Mouse (Mus musculus) lung, embryonic 16.5 days (tissue): ENCODE data around the gene Ppm1m. TPM values are rescaled to one million over a fixed set of nuclear protein-coding genes. Genes with fewer than 3 reads are reported as not detected.

Experiments used
- ATAC-seq: fragments of 200-750 bp; cut with Nextera tagmentation; 2 replicates; pipeline ENCODE4 v1.8.0; 2017; ENCODE audit warnings: low read depth, mild to moderate bottlenecking, moderate library complexity
- H3K27ac ChIP-seq: fragments of 300-500 bp; sonication (generic); 2 replicates; pipeline ENCODE4 v1.5.1; 2014; ENCODE audit warnings: mild to moderate bottlenecking, control low read depth, low read length
- H3K27me3 ChIP-seq: fragments of 300-500 bp; sonication (generic); 2 replicates; pipeline ENCODE4 v1.6.1; 2014; ENCODE audit warnings: low read depth, low read length, mixed read lengths; ENCODE audit not compliant: control insufficient read depth, insufficient read depth
- H3K36me3 ChIP-seq: fragments of 300-500 bp; sonication (generic); 2 replicates; pipeline ENCODE4 v1.6.1; 2014; ENCODE audit warnings: low read length; ENCODE audit not compliant: control insufficient read depth, insufficient read depth
- H3K4me1 ChIP-seq: fragments of 300-500 bp; sonication (generic); replicated peaks from 2 replicates; pipeline ENCODE4 v1.6.1; 2014; ENCODE audit warnings: low read length, mixed read lengths; ENCODE audit not compliant: control insufficient read depth, insufficient read depth
- H3K4me2 ChIP-seq: fragments of 300-500 bp; sonication (generic); 2 replicates; pipeline ENCODE4 v1.6.1; 2014; ENCODE audit warnings: low read depth, low read length, control low read depth
- H3K4me3 ChIP-seq: fragments of 300-500 bp; sonication (generic); 2 replicates; pipeline ENCODE4 v1.5.1; 2014; ENCODE audit warnings: mild to moderate bottlenecking, low read length, control low read depth
- H3K9ac ChIP-seq: fragments of 300-500 bp; sonication (generic); 2 replicates; pipeline ENCODE4 v1.6.1; 2014; ENCODE audit warnings: low read length, control low read depth
- H3K9me3 ChIP-seq: fragments of 300-500 bp; sonication (generic); 2 replicates; pipeline ENCODE4 v1.6.1; 2016; ENCODE audit warnings: low read length; ENCODE audit not compliant: control insufficient read depth
- WGBS: fragments of 180-500 bp; shearing (Covaris S2); extraction: QIAGEN DNeasy Blood & Tissue Kit; methylation state at CpG from one replicate; pipeline ENCODE4 v1.1.7; 2014; 5-methylcytosine and 5-hydroxymethylcytosine counted together
- polyA plus RNA-seq: library from polyadenylated mRNA; unstranded; fragments of >200 nt; fragmentation: Nextera tagmentation; extraction: Ambion mirVana; gene quantifications from 2 replicates; pipeline ENCODE4 v1.2.1, GENCODE M21; 2015

Ppm1m gene
- polyA plus RNA-seq, 1 experiment from 2014 or later: 53.1 TPM

GRCm38 (mm10) chr9:106209954-106210353 lies 10.4 kb upstream of the Ppm1m start:
- no peaks in the 10 kb centered on the region for H3K9me3 ChIP-seq
- no peaks in the 10 kb centered on the region for H3K27me3 ChIP-seq
- no peak for ATAC-seq
- H3K4me2 ChIP-seq: no peak overlapping the region
- 70% methylated on average over 4 of the region's 4 CpGs for WGBS
- H3K4me3 ChIP-seq: no peak overlapping the region
- peaks cover 19% of the 10 kb centered on the region for H3K4me1 ChIP-seq
- H3K9ac ChIP-seq: no peak overlapping the region
- no peak overlapping the region for H3K27ac ChIP-seq
- peaks cover 18% of the 10 kb centered on the region for H3K36me3 ChIP-seq

GRCm38 (mm10) chr9:106208181-106208580 lies 8.6 kb upstream of the Ppm1m start:
- ATAC-seq: no peak
- peaks cover 3% of the 10 kb centered on the region for H3K36me3 ChIP-seq
- 77% methylated on average over 5 of the region's 5 CpGs for WGBS
- no peaks in the 10 kb centered on the region for H3K27me3 ChIP-seq
- peak overlapping the region; percentile 28; the same call in 1 of the 2 replicates for H3K27ac ChIP-seq
- no peak overlapping the region for H3K4me2 ChIP-seq
- H3K9ac ChIP-seq: no peak overlapping the region
- H3K4me3 ChIP-seq: no peak overlapping the region
- H3K9me3 ChIP-seq: no peaks in the 10 kb centered on the region
- peaks cover 29% of the 10 kb centered on the region for H3K4me1 ChIP-seq

DNA sequence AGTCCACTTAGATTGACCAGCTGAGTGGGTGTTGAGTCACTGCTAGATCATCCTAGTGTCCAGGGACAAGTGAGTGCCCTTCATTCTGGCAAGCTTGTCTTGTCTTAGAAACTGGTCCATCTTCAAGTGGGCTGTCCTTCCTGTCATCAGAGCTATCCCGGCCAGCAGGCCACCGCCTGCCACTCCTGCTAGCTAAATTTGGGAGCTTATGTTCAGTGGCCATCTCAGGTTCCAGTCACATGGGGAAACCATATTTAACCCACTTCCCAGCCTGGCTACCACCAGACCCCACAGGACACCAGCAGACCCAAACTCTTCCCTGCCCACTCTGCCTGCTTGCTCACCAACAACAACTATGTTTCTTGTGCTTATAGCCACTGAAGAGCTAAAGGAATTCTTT lies 7.0 kb upstream of the Ppm1m start:
- no peak overlapping the region for H3K4me3 ChIP-seq
- no peaks in the 10 kb centered on the region for H3K36me3 ChIP-seq
- no peak overlapping the region for H3K9ac ChIP-seq
- no peaks in the 10 kb centered on the region for H3K9me3 ChIP-seq
- no peak overlapping the region for H3K27ac ChIP-seq
- H3K4me1 ChIP-seq: peaks cover 27% of the 10 kb centered on the region
- ATAC-seq: no peak
- no peaks in the 10 kb centered on the region for H3K27me3 ChIP-seq
- no peak overlapping the region for H3K4me2 ChIP-seq
- WGBS: 64% methylated on average over 2 of the region's 2 CpGs

- Histone ChIP-seq H3K27ac (no peak overlapping the region), H3K9ac (no peak overlapping the region), H3K27me3 (no peaks in the 10 kb centered on the region), H3K4me1 (peaks cover 20% of the 10 kb centered on the region), H3K4me3 (no peak overlapping the region), H3K4me2 (no peak overlapping the region), H3K9me3 (no peaks in the 10 kb centered on the region), H3K36me3 (no peaks in the 10 kb centered on the region)
- no peak for ATAC-seq
- WGBS: 68% methylated on average over 7 of the region's 7 CpGs
Measured at GRCm38 (mm10) chr9:106205713-106206290, 6.3 kb upstream of the Ppm1m start.

- peaks cover 27% of the 10 kb centered on the region for H3K4me1 ChIP-seq
- H3K27me3 ChIP-seq: no peaks in the 10 kb centered on the region
- no peak overlapping the region; the same call in 1 of the 2 replicates for H3K9ac ChIP-seq
- peak overlapping the region; percentile 66 for H3K4me2 ChIP-seq
- 49% methylated on average over 7 of the region's 7 CpGs for WGBS
- no peaks in the 10 kb centered on the region for H3K36me3 ChIP-seq
- H3K9me3 ChIP-seq: no peaks in the 10 kb centered on the region
- no peak for ATAC-seq
- H3K27ac ChIP-seq: no peak overlapping the region
- peak overlapping the region; percentile 0; the same call in 1 of the 2 replicates for H3K4me3 ChIP-seq
Measured at GRCm38 (mm10) chr9:106203990-106204851, 4.7 kb upstream of the Ppm1m start.

DNA sequence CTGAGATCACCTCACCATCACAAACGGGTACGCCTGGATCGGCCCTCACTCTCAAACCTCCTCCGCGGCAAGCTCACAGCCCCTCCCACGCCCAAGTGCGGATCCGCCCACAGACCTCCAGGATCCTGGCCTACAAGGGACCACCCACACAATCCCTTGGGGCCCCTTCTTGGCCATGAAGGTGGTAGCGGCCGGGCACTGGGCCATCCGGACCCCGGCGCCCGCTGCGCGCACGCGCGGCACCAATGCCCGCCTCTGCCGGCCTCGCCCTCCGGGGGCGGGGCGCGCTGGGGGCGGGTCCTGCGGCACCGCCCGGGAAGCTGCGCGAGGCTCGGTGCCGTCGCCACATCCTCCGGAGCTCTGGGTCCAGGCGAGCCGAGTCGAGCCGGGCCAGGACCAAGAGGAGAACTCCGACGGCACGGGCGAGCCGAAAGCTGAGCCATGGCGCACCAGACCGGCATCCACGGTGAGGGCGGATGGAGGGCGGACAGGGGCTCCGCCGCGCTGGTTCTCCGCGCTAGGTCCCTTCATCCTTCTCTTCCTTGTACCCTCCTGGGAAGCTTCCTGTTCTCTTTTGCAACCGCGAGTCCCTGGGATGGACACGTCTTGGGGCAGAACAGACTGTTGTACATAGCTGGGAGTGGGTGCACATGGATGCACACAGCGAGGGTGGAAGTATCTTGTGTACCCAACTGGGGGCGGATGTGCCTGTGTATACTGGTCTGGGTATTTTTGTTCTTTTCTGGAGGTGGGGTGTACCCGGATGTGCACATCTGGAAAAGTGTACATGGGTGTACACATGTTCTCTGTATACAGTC lies 3.5 kb upstream of the Ppm1m start, which contains the start of gene Twf2:
Gene Twf2 (plus strand): TSS at position 290 of the 818 bp plus-strand sequence.
- peak within 1 kb of the TSS; percentile 87 for H3K9ac ChIP-seq
- H3K27ac ChIP-seq: peak within 1 kb of the TSS; percentile 71
- peaks cover 32% of the 10 kb centered on the region for H3K4me1 ChIP-seq
- H3K4me2 ChIP-seq: peak within 1 kb of the TSS; percentile 66
- no peaks in the 10 kb centered on the region for H3K36me3 ChIP-seq
- H3K4me3 ChIP-seq: peak within 1 kb of the TSS; percentile 76
- H3K27me3 ChIP-seq: no peaks in the 10 kb centered on the region
- ATAC-seq: peak; percentile 93
- H3K9me3 ChIP-seq: no peaks in the 10 kb centered on the region
- WGBS: under 1% methylated on average over 61 of the region's 61 CpGs

- no peaks in the 10 kb centered on the region for H3K27me3 ChIP-seq
- H3K4me1 ChIP-seq: peaks cover 32% of the 10 kb centered on the region
- no peak for ATAC-seq
- H3K27ac ChIP-seq: no peak overlapping the region
- H3K4me2 ChIP-seq: no peak overlapping the region
- no peak overlapping the region for H3K4me3 ChIP-seq
- H3K9me3 ChIP-seq: no peaks in the 10 kb centered on the region
- WGBS: 77% methylated on average over 3 of the region's 3 CpGs
- H3K36me3 ChIP-seq: peaks cover 2% of the 10 kb centered on the region; the same call in 1 of the 2 replicates
- H3K9ac ChIP-seq: no peak overlapping the region
Measured at GRCm38 (mm10) chr9:106201895-106202294, 2.3 kb upstream of the Ppm1m start.

DNA sequence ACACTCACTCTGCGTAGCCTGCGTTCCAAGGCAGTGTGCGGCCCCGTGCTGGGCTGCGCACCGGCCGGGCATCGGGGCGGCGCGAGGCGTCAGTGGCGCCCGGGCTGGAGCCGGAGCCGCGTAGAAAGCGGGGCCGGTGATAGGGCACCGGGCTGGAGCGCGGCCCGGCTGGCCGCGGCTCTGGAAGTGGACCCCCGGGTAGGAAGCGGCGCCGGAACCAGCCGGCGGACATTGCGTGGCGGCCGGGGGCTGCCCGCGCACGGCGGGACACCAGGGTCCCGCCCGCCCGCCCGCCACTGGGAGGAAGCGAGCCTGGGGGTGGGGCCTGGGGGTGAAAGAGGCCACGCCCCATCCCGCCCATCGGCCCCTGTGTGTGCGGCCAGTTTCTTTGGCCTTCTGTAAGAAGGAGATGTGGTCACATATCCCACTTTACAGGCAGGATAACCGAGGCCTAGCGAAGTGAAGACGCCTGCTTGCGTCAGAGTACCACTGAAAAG lies 536 bp downstream of the Ppm1m start:
- ATAC-seq: peak; percentile 65
- WGBS: 2% methylated on average over 32 of the region's 51 CpGs
- H3K4me2 ChIP-seq: peak overlapping the region; percentile 78
- H3K27me3 ChIP-seq: no peaks in the 10 kb centered on the region
- peaks cover 15% of the 10 kb centered on the region for H3K36me3 ChIP-seq
- H3K4me1 ChIP-seq: peaks cover 24% of the 10 kb centered on the region
- peak overlapping the region; percentile 78 for H3K9ac ChIP-seq
- H3K27ac ChIP-seq: peak overlapping the region; percentile 45
- peak overlapping the region; percentile 65 for H3K4me3 ChIP-seq
- no peaks in the 10 kb centered on the region for H3K9me3 ChIP-seq
